Mouse (Mus musculus) kidney, postnatal 10 days (tissue): ENCODE measurements around the gene Orc3.

Experiments
- DNase-seq: peaks from one replicate; pipeline ENCODE4 v3.0.0; 2021; ENCODE audit warnings: mixed read lengths

Orc3 gene

DNA sequence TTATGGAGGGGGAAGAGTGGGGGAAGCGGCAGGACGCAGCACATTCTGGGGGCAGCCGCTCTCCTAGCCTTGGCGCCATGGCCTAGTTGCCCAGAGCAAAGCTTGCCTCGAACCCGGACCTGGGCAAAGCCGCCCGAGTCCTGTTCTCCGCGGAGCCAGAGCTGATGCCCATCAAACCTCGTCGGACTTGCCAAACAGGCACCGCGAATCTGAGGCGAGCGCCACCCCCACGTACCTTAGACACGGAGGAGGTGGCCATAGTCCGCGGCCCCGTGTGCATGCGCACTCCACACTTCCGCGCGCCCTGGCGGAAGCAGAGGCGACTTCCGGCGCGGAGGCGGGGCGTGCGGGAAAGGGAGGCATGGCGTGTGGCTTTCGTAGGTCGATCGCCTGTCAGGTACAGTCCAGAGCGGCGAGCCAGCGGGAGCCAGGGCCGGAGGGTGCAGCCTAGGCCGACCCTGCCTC is at the start of gene Orc3, which contains the start of gene Rars2:
TSS of gene Orc3 (minus strand) at position 315 of the 465 bp plus-strand sequence.
TSS of gene Rars2 (plus strand) at position 328 of the 465 bp plus-strand sequence.
- DNase-seq, result peak; percentile 95

DNA sequence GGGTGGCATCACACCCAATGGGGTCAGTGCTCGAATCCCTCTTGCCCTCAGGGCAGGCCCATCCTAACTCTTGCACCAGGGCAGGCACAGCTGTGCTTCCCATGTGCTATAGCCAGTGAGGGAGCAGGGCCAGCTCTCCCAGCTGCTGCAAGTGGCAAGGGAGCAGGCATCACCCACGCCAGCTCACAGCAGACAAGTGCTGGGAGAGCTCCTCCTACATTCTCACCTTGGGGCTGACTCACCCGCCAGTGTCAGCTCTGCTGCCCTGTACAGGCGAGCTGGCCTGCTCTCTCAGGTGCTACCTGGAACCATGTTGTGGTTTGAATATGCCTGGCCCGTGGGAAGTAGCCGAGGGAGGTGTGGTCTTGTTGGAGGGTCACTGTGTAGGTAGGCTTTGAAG is 47.2 kb upstream of the Orc3 start:
- DNase-seq, result no peak

DNA sequence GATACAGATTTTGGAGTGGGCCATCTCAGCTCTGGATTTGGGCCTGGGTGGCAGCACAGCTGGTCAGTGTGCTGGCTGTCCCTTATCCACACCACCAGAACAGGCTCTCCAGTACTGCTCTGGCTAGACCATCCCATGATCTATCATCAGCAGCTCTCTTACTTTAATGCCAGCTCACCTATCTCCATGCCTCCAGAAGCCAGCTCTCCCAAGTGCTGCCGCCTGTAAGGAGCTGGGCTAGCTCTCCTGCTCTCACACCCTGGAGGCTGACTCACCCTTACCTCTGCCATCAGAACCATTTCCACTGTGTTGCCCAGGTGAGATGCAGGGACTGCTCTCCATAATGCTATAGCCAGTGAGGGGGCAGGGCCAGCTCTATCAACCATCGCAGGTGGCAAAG is 46.8 kb upstream of the Orc3 start:
- DNase-seq, result no peak

DNA sequence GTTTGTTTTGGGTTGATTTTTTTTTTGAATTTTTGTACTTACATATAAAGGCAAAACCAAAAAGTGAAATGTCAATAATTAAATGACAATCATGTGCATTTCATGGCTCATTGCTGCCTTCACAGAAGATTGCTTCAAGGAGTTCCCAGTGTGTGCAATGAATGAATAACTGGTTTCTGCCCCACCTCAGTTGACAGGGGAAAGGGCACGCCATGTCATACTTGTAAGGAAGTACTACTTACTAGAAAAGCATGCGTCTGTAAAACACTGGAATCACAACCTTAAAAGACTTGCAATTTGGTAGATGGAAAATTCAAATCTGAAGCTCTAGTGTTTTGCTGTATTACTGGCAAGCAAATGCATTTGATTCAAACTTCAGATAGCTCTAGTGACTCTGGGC is 44.3 kb upstream of the Orc3 start:
- DNase-seq, result no peak

DNA sequence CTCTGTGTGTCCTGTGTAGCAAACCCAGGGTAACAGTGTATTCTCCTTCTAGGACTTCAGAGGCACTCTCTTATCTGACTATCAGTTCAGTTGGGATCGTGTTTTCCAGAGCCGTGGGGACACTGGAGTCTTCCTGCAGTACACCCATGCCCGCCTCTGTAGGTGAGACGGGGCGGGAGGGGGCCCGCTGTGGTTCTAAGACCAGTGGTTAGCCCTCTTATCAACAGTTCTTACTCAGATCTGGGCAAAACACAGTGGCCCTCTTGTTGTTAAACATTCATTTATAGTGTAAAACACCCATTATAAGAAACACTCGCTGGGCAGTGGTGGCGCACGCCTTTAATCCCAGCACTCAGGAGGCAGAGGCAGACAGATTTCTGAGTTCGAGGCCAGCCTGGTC is 41.4 kb upstream of the Orc3 start:
- no peak for DNase-seq

GRCm38 (mm10) chr4:34653179-34653578 is 38.4 kb upstream of the Orc3 start:
- DNase-seq, result no peak

GRCm38 (mm10) chr4:34644779-34645178 is 30.0 kb upstream of the Orc3 start:
- no peak for DNase-seq

DNA sequence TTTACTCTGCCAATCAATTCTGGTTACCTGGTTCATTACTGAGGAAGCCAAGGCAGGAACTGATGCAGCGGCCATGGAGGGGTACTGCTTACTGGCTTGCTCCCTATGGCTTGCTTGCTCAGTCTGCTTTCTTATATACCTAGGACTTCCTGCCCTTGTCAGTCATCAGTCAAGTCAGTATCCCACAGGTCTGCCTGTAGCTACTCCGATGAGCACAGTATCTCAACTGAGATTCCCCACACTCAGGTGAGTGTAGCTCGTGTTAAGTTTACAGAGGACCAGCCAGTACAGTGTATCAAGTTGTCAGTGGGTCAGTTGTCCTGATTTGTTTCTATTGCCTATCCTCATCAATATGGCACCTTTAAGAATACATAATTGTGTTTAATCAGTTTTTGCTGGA is 26.0 kb upstream of the Orc3 start:
- no peak for DNase-seq

- no peak for DNase-seq
Measured at GRCm38 (mm10) chr4:34639745-34640364, 25.1 kb upstream of the Orc3 start.

DNA sequence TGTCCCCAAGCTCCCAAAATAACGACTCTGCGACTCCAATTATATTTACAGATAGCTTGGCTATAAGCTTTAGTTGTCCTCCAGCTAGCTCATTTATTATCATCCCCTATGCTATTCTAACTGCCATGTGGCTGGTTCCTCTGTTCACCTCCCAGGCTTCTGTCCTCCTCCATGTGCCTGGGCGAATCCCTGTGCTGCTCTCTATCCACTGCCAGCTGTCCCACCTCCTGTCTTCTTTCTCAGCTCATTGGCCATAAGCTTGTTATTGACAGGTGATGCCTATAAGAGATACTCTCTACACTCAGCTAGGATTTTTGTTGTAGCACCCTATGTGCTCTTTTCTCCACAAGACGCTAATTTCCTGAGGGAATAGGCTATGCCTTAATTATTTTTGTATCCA is 23.1 kb upstream of the Orc3 start:
- DNase-seq, result no peak

DNA sequence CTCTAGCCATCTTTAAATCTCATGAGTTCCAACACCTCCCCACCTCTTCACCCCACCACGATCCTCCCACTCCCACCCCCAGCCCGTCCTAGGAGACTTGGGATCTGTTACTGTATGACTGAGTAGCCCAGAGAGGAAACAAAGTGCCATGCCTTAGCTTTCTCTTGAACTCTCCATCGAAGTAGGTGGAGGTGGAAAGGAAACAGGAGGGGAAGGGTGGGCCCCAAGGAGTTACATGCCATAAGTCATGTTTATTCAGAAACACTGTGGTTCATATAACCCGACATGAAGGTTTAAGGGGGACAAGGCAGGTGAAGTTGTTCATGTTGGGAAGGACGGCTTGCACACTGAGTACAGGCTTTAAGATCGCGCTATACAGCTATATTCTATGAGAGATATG is 22.6 kb upstream of the Orc3 start:
- no peak for DNase-seq

- no peak for DNase-seq
Measured at GRCm38 (mm10) chr4:34636036-34636435, 21.3 kb upstream of the Orc3 start.

DNA sequence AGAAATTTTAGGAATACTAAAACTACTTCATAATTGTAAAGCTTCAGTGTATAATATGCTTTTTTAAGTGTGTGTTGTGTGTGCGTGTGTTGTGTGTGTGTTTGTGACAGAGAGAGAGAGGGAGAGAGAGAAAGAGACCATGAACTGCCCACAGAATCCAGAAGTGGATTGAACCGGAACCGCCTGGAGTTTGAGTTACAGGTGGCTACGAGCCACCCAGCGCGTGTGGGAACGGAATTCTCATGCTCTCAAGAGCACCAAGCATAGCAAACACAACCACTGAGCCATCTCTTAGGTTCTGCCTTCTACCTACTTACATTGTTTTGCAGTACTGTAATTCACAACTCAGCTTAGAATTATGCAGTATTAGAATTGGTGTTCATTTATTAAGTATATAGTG is 19.4 kb upstream of the Orc3 start:
- peak; percentile 26 for DNase-seq

GRCm38 (mm10) chr4:34629956-34630355 is 15.2 kb upstream of the Orc3 start:
- no peak for DNase-seq

GRCm38 (mm10) chr4:34626401-34626800 is 11.7 kb upstream of the Orc3 start:
- no peak for DNase-seq

GRCm38 (mm10) chr4:34625556-34625955 is 10.8 kb upstream of the Orc3 start:
- no peak for DNase-seq

GRCm38 (mm10) chr4:34616146-34616545 is 1.4 kb upstream of the Orc3 start:
- DNase-seq, result no peak

GRCm38 (mm10) chr4:34615303-34615702 is 559 bp upstream of the Orc3 start:
- DNase-seq, result peak; percentile 17

DNA sequence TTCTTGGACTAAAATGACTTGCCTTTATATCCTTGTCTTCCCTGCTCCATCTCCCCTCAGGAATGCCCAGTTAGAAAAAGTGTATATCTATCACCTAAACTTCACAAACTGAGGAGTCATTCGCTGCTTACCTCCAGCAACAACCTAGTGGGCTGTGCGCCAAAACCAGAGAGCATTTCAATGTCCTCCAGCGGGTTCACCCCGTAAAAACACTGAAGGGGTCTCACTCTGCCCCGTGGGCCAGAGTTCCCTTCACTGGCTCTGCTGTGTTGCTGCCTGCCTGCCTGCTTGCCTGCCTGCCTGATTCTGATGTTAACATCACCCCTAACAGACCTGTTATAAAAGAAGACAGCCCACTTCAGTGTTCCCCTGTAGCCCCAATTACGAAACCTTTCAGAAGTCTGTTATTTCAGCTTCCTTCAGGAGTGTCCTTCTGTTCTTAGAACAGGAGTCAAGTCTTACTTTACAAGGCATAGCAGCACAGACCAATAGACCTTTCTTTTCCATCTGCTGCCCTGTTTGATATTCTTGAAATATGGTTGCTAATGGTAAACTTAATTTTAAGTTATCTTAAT is 1.1 kb downstream of the Orc3 start:
- peak; percentile 62 for DNase-seq

DNA sequence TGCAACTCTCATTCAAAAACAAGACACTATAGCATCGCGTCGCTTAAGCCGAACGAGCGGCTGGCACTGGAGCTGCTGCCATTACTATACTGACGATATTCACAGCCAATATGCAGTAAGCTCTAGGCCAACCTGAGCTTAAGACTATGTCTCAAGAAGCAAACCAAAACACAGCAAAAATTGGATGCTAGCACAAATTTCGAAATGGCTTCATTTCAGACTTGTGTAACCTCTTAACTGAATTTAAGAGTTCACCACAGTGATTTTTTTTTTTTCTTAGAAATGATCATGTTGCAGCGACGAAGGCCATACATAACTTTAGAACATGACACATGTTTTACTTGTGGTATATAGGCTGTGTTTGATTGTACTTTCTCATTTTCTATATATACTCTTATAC is 8.1 kb downstream of the Orc3 start:
- DNase-seq, result no peak

DNA sequence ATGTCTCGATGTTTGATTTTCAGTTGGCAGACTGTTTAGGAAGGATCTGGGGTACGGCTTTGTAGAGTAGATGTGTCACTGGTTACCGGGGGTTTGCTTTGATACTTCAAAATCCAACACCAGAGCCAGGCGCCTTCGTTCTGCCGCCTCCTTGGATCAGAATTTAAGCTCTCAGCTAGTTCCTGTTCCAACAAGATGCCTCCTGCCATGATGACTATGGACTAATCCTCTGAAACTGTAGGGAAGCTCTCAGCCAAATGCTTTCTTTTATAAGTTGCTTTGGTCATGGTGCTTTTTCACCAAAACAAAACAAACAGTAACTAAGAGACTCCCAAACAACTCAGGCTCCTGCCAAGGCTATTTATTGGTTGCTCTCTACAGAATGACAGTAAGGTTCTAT is 11.6 kb downstream of the Orc3 start:
- no peak for DNase-seq

DNA sequence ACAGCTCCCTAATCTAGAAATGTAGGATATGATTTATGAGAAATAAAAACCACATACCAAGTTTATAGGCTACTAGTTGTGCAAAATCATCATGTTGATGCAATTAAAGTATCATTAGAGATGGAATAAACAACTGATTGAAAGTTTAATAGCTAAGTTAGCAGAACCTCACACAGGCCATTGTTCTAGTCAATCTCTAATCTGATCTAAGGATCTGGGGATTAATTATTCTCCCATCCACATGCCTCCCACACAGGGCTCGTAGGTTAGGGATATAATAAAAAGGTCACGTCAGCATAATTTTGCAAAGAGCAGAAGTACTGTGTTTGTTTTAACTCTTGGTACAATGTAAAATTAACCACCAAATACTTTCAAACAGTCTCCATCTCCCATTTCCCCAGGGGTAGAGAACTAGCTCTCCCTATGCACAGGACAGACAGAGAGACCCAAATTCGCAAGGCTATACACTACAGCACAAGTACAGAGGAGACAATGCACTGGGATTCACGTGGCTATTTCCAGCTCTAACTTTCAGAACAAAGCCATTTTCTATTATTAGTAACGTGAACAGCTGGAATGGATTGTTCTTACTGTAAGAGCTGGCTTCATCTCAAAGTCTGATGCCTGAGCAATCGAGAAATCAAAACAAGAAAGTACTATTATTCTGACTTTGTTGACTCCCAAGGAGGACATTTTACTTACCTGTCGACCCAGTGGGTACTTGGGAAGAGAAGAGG is 29.7 kb downstream of the Orc3 start:
- DNase-seq, result no peak

GRCm38 (mm10) chr4:34583427-34583826 is 31.3 kb downstream of the Orc3 start:
- no peak for DNase-seq

GRCm38 (mm10) chr4:34582476-34582875 is 32.3 kb downstream of the Orc3 start:
- DNase-seq, result no peak
